Comparison of ENCODE assay signal across 8 mouse cellular contexts in genomic region chr9:66713135-66714021, GRCm38 (mm10). TPM values are rescaled to one million over a fixed set of nuclear protein-coding genes. Genes with fewer than 3 reads are reported as not detected.
DNase-seq lines count a peak whose midpoint lies in the region; ATAC-seq and TF ChIP-seq lines count a peak whose summit lies in the region.

Gene Car12 (plus strand): TSS chr9:66713686.

- no peaks in the 10 kb centered on the region for H3K36me3 ChIP-seq in heart, embryonic 10.5 days
- no peaks in the 10 kb centered on the region for H3K36me3 ChIP-seq in erythroblast, embryonic 14.5 days (ENCODE audit: control insufficient read depth)
- no peaks in the 10 kb centered on the region for H3K36me3 ChIP-seq in intestine, embryonic 16.5 days (ENCODE audit: control insufficient read depth, insufficient read depth, low read length)
- no peaks in the 10 kb centered on the region for H3K36me3 ChIP-seq in liver, embryonic 14.5 days (replicated peaks; ENCODE audit: control insufficient read depth, insufficient read depth, low read depth)

- no peak for TF ChIP-seq CTCF in liver, embryonic 14.5 days (IDR thresholded peaks at IDR 0.05; ENCODE audit: low read depth)

- peak within 1 kb of the TSS; percentile 93 for H3K4me2 ChIP-seq in intestine, embryonic 16.5 days (ENCODE audit: low read depth, low read length)
- H3K4me2 ChIP-seq in liver, embryonic 14.5 days (ENCODE audit: low read depth), result peak within 1 kb of the TSS; percentile 60

- H3K27ac ChIP-seq in heart, embryonic 10.5 days, result 0 out of 2 replicates have a peak within 1 kb of the TSS, but pooled peaks have one; percentile 11
- H3K27ac ChIP-seq in intestine, embryonic 16.5 days (ENCODE audit: low read length), result 0 out of 2 replicates have a peak within 1 kb of the TSS, but pooled peaks have one; percentile 21
- no peak within 1 kb of the TSS for H3K27ac ChIP-seq in liver, embryonic 14.5 days

- peaks cover 10% of the 10 kb centered on the region for H3K4me1 ChIP-seq in heart, embryonic 10.5 days
- H3K4me1 ChIP-seq in erythroblast, embryonic 14.5 days (ENCODE audit: control insufficient read depth), result peaks cover 7% of the 10 kb centered on the region
- H3K4me1 ChIP-seq in intestine, embryonic 16.5 days (ENCODE audit: control insufficient read depth, insufficient read depth, low read length), result peaks cover 7% of the 10 kb centered on the region; the same call in 1 of the 2 replicates
- no peaks in the 10 kb centered on the region; a peak in 1 of 4 replicates for H3K4me1 ChIP-seq in liver, embryonic 14.5 days (replicated peaks; ENCODE audit: control insufficient read depth in 2 of 2, insufficient read depth in 2 of 2, low read length in 1 of 2)

- H3K9ac ChIP-seq in intestine, embryonic 16.5 days (ENCODE audit: low read depth, low read length), result peak within 1 kb of the TSS; percentile 65
- no peak within 1 kb of the TSS for H3K9ac ChIP-seq in liver, embryonic 14.5 days (replicated peaks)

- peaks cover 43% of the 10 kb centered on the region for H3K27me3 ChIP-seq in heart, embryonic 10.5 days (ENCODE audit: insufficient read depth, poor library complexity, severe bottlenecking)
- H3K27me3 ChIP-seq in erythroblast, embryonic 14.5 days (ENCODE audit: control insufficient read depth), result peaks cover 42% of the 10 kb centered on the region
- 0 out of 2 replicates have a peak, but pooled peaks cover 3% of the 10 kb centered on the region for H3K27me3 ChIP-seq in intestine, embryonic 16.5 days (replicated peaks; ENCODE audit: control insufficient read depth, insufficient read depth, low read length)
- H3K27me3 ChIP-seq in liver, embryonic 14.5 days (ENCODE audit: control insufficient read depth, insufficient read depth, low read length), result peaks cover 11% of the 10 kb centered on the region

- peak; percentile 78 for ATAC-seq in intestine, embryonic 16.5 days
- ATAC-seq in liver, embryonic 14.5 days (ENCODE audit: insufficient read depth), result no peak

- intact Hi-C loops in heart, postnatal 25 days (cut with DNase I), result no loop called here

- no peaks in the 10 kb centered on the region for H3K9me3 ChIP-seq in heart, embryonic 10.5 days
- no peaks in the 10 kb centered on the region for H3K9me3 ChIP-seq in erythroblast, embryonic 14.5 days (ENCODE audit: control insufficient read depth, low read length)
- H3K9me3 ChIP-seq in intestine, embryonic 16.5 days (ENCODE audit: control insufficient read depth, low read length), result no peaks in the 10 kb centered on the region
- H3K9me3 ChIP-seq in liver, embryonic 14.5 days (ENCODE audit: control insufficient read depth, low read length), result no peaks in the 10 kb centered on the region

- DNase-seq in heart, embryonic 10.5 days (ENCODE audit: low spot score), result peak; percentile 78
- DNase-seq in heart, postnatal 25 days (ENCODE audit: low spot score), result no peak
- DNase-seq in ZHBTc4 (ENCODE audit: low read depth, low spot score), result peak; percentile 68
- peak; percentile 20 to 30 (median 22) for DNase-seq in liver, embryonic 14.5 days (ENCODE audit: low read depth in 3 of 3, low spot score in 3 of 3)
- peak; percentile 27 to 40 for DNase-seq in natural killer cell, adult 2 months (ENCODE audit: low spot score in 2 of 2)
- no peak for DNase-seq in urinary bladder, postnatal 25 days (ENCODE audit: low spot score)

- no peak for TF ChIP-seq EP300 in liver, embryonic 14.5 days (IDR thresholded peaks at IDR 0.05; ENCODE audit: low read depth)

- peak within 1 kb of the TSS; percentile 62 for H3K4me3 ChIP-seq in heart, embryonic 10.5 days
- peak within 1 kb of the TSS; percentile 36 for H3K4me3 ChIP-seq in erythroblast, embryonic 14.5 days (replicated peaks)
- H3K4me3 ChIP-seq in intestine, embryonic 16.5 days (ENCODE audit: low read length), result peak within 1 kb of the TSS; percentile 53
- H3K4me3 ChIP-seq in liver, embryonic 14.5 days (ENCODE audit: insufficient read depth in 1 of 2, low read depth in 2 of 2, low read length in 2 of 2), result peak within 1 kb of the TSS; percentile 28 to 35

- WGBS in heart, embryonic 10.5 days, result 10% methylated on average over 29 of the region's 29 CpGs
- 15% methylated on average over 29 of the region's 29 CpGs for WGBS in intestine, embryonic 16.5 days
- WGBS in liver, embryonic 14.5 days (ENCODE audit: insufficient replicate concordance), result 3% methylated on average over 29 of the region's 29 CpGs

RNA-seq across cellular contexts. Expression of gene Car12, which starts in this region (rescaled TPM):
- polyA plus RNA-seq in heart, embryonic 10.5 days (2016; fragmentation: Nextera tagmentation; extraction: Ambion mirVana), result 0.70 and 1.3 TPM in 2 replicates
- total RNA-seq in heart, postnatal 25 days (2021), result not detected
- polyA plus RNA-seq in erythroblast, embryonic 14.5 days (2012), result 0.02 TPM in 1 of 2 replicates, not detected in the other
- polyA plus RNA-seq in intestine, embryonic 16.5 days (2015; fragmentation: Nextera tagmentation; extraction: Ambion mirVana), result 5.4 and 6.2 TPM in 2 replicates
- 0.15 and 0.17 TPM in 2 replicates for polyA plus RNA-seq in liver, embryonic 14.5 days (2012; rRNA removed)
- 0.09 and 0.10 TPM in 2 replicates for polyA plus RNA-seq in liver, embryonic 14.5 days (2014; fragmentation: Nextera tagmentation; extraction: Ambion mirVana)

Comparison
In these comparisons a context has a peak if more than half of its experiments do, and no peak if none do; other contexts are left out.
1. DNase-seq: peak in heart, embryonic 10.5 days (single experiment), ZHBTc4 (single experiment) and natural killer cell, adult 2 months (2 of 2); none in heart, postnatal 25 days (single experiment) and urinary bladder, postnatal 25 days (single experiment).
2. Peak in DNase-seq, H3K4me3 ChIP-seq and H3K4me2 ChIP-seq in liver, embryonic 14.5 days; RNA of the gene not detected or under 1 TPM.
3. Peak in every context shown above with its lines, with median percentiles within 50 percentile points of each other: H3K4me3 ChIP-seq.